In genomic region chr5:142340205-142341025, GRCm38 (mm10) we compare ENCODE assay signal across 11 mouse cellular contexts.
DNase-seq lines count a peak whose midpoint lies in the region; ATAC-seq and TF ChIP-seq lines count a peak whose summit lies in the region.
"Had no signal": no experiment of that assay in that cellular context is flagged by ENCODE, and none has a peak within 500 bp of the region (broad histone marks: within the 10 kb centered on the region; RNA-seq: fewer than 3 reads in every experiment).

No protein-coding gene starts in this region.

- H3K36me3 ChIP-seq in midbrain, postnatal 0 days (ENCODE audit: insufficient read depth, low read length): no peaks in the 10 kb centered on the region
- H3K36me3 ChIP-seq in midbrain, embryonic 13.5 days: no peaks in the 10 kb centered on the region
- no peaks in the 10 kb centered on the region for H3K36me3 ChIP-seq in stomach, embryonic 15.5 days
- H3K36me3 ChIP-seq: liver, embryonic 12.5 days had no signal

- H3K27ac ChIP-seq in midbrain, postnatal 0 days (ENCODE audit: low read depth, low read length): no peak overlapping the region
- H3K27ac ChIP-seq in midbrain, embryonic 13.5 days: no peak overlapping the region
- peak overlapping the region; percentile 74 for H3K27ac ChIP-seq in stomach, embryonic 15.5 days
- H3K27ac ChIP-seq: heart, adult 2 months; liver, embryonic 12.5 days had no signal

- no peak for TF ChIP-seq CTCF in midbrain, postnatal 0 days (IDR thresholded peaks at IDR 0.05)

- no peak overlapping the region for H3K4me3 ChIP-seq in midbrain, postnatal 0 days (ENCODE audit: low read depth, low read length)
- H3K4me3 ChIP-seq in midbrain, embryonic 13.5 days (replicated peaks): no peak overlapping the region
- no peak overlapping the region for H3K4me3 ChIP-seq in stomach, embryonic 15.5 days (replicated peaks)
- H3K4me3 ChIP-seq: heart, adult 2 months; liver, embryonic 12.5 days had no signal

- no peaks in the 10 kb centered on the region for H3K9me3 ChIP-seq in midbrain, postnatal 0 days (ENCODE audit: low read length)
- no peaks in the 10 kb centered on the region for H3K9me3 ChIP-seq in midbrain, embryonic 13.5 days
- H3K9me3 ChIP-seq in stomach, embryonic 15.5 days: no peaks in the 10 kb centered on the region
- H3K9me3 ChIP-seq: liver, embryonic 12.5 days had no signal

- no peak overlapping the region for H3K4me2 ChIP-seq in midbrain, postnatal 0 days (ENCODE audit: low read depth, low read length, poor library complexity, severe bottlenecking)
- no peak overlapping the region for H3K4me2 ChIP-seq in midbrain, embryonic 13.5 days (replicated peaks)
- H3K4me2 ChIP-seq in stomach, embryonic 15.5 days: no peak overlapping the region
- H3K4me2 ChIP-seq: liver, embryonic 12.5 days had no signal

- H3K27me3 ChIP-seq in midbrain, postnatal 0 days (ENCODE audit: insufficient read depth, low read length): no peaks in the 10 kb centered on the region
- no peaks in the 10 kb centered on the region for H3K27me3 ChIP-seq in midbrain, embryonic 13.5 days
- no peaks in the 10 kb centered on the region for H3K27me3 ChIP-seq in stomach, embryonic 15.5 days (replicated peaks)
- H3K27me3 ChIP-seq: liver, embryonic 12.5 days had no signal

- 60% methylated on average over 14 of the region's 14 CpGs for WGBS in midbrain, postnatal 0 days
- WGBS in midbrain, embryonic 13.5 days: 67% methylated on average over 14 of the region's 14 CpGs
- WGBS in stomach, embryonic 15.5 days: 34% methylated on average over 14 of the region's 14 CpGs

- no peak overlapping the region for H3K9ac ChIP-seq in midbrain, postnatal 0 days (replicated peaks; ENCODE audit: low read length, poor library complexity, severe bottlenecking)
- H3K9ac ChIP-seq in midbrain, embryonic 13.5 days (replicated peaks): no peak overlapping the region
- no peak overlapping the region for H3K9ac ChIP-seq in stomach, embryonic 15.5 days
- H3K9ac ChIP-seq: liver, embryonic 12.5 days had no signal

- no peak for ATAC-seq in midbrain, postnatal 0 days (ENCODE audit: low FRiP score)
- ATAC-seq in midbrain, embryonic 13.5 days: no peak
- ATAC-seq in stomach, embryonic 15.5 days (ENCODE audit: insufficient read depth, low FRiP score, low read depth): peak; percentile 27; the same call in 1 of the 2 replicates
- ATAC-seq: liver, embryonic 12.5 days had no signal

- DNase-seq in gastrocnemius, adult 18-20 months (ENCODE audit: low spot score): peak; percentile 6
- no peak for DNase-seq in gastrocnemius, postnatal 4 days (ENCODE audit: low spot score in 2 of 2)
- DNase-seq in midbrain, postnatal 0 days (ENCODE audit: low spot score): peak; percentile 48
- peak; percentile 20 for DNase-seq in gastrocnemius, postnatal 10 days
- no peak for DNase-seq in kidney, adult 8-10 months
- DNase-seq in frontal cortex, postnatal 36 days (ENCODE audit: low spot score in 2 of 2): no peak
- DNase-seq: kidney, postnatal 10 days had no signal

- H3K4me1 ChIP-seq in midbrain, postnatal 0 days (ENCODE audit: insufficient read depth, low read length): no peaks in the 10 kb centered on the region
- H3K4me1 ChIP-seq in midbrain, embryonic 13.5 days (replicated peaks): no peaks in the 10 kb centered on the region
- 0 out of 2 replicates have a peak, but pooled peaks cover 4% of the 10 kb centered on the region for H3K4me1 ChIP-seq in stomach, embryonic 15.5 days
- H3K4me1 ChIP-seq: liver, embryonic 12.5 days had no signal

Comparison
In these comparisons a context has a peak if more than half of its experiments do, and no peak if none do; other contexts are left out.
1. DNase-seq: peak in gastrocnemius, adult 18-20 months (single experiment), midbrain, postnatal 0 days (single experiment) and gastrocnemius, postnatal 10 days (single experiment); none in gastrocnemius, postnatal 4 days (0 of 2), kidney, adult 8-10 months (0 of 2) and frontal cortex, postnatal 36 days (0 of 2).